In genomic region chr4:136088971-136089747, GRCm38 (mm10) we compare ENCODE assay signal across 10 mouse cellular contexts. TPM values are rescaled to one million over a fixed set of nuclear protein-coding genes. Genes with fewer than 3 reads are reported as not detected.
DNase-seq lines count a peak whose midpoint lies in the region; ATAC-seq lines count a peak whose summit lies in the region.
"Had no signal": no experiment of that assay in that cellular context is flagged by ENCODE, and none has a peak within 500 bp of the region (broad histone marks: within the 10 kb centered on the region; RNA-seq: fewer than 3 reads in every experiment).

No protein-coding gene starts in this region.

- H3K27ac ChIP-seq in heart, embryonic 10.5 days, result peak overlapping the region; percentile 31
- no peak overlapping the region for H3K27ac ChIP-seq in neural tube, embryonic 13.5 days (replicated peaks)
- H3K27ac ChIP-seq in neural tube, embryonic 15.5 days (replicated peaks), result no peak overlapping the region

- H3K9ac ChIP-seq in neural tube, embryonic 13.5 days, result 0 out of 2 replicates have a peak overlapping the region, but pooled peaks have one; percentile 2
- H3K9ac ChIP-seq in neural tube, embryonic 15.5 days (replicated peaks), result no peak overlapping the region

- H3K9me3 ChIP-seq in heart, embryonic 10.5 days, result no peaks in the 10 kb centered on the region
- H3K9me3 ChIP-seq in neural tube, embryonic 13.5 days, result no peaks in the 10 kb centered on the region
- H3K9me3 ChIP-seq in neural tube, embryonic 15.5 days (replicated peaks), result no peaks in the 10 kb centered on the region
- H3K9me3 ChIP-seq: G1E had no signal

- intact Hi-C loops in heart, postnatal 25 days (cut with DNase I), result loop anchor here (5.0 kb wide), 1 partner anchor 43 kb away; no protein-coding TSS in a partner anchor

- H3K4me1 ChIP-seq in heart, embryonic 10.5 days, result peaks cover 12% of the 10 kb centered on the region; the same call in 1 of the 2 replicates
- peaks cover 6% of the 10 kb centered on the region for H3K4me1 ChIP-seq in neural tube, embryonic 13.5 days (replicated peaks)
- H3K4me1 ChIP-seq in neural tube, embryonic 15.5 days, result no peaks in the 10 kb centered on the region

- no peak overlapping the region for H3K4me2 ChIP-seq in neural tube, embryonic 13.5 days
- H3K4me2 ChIP-seq in neural tube, embryonic 15.5 days, result no peak overlapping the region

- H3K36me3 ChIP-seq in heart, embryonic 10.5 days, result no peaks in the 10 kb centered on the region
- H3K36me3 ChIP-seq in neural tube, embryonic 13.5 days, result no peaks in the 10 kb centered on the region
- H3K36me3 ChIP-seq in neural tube, embryonic 15.5 days, result no peaks in the 10 kb centered on the region
- H3K36me3 ChIP-seq: G1E had no signal

- H3K4me3 ChIP-seq in heart, embryonic 10.5 days, result no peak overlapping the region
- no peak overlapping the region for H3K4me3 ChIP-seq in neural tube, embryonic 13.5 days
- no peak overlapping the region for H3K4me3 ChIP-seq in neural tube, embryonic 15.5 days (replicated peaks)

- no peak for DNase-seq in heart, embryonic 10.5 days (ENCODE audit: low spot score)
- DNase-seq in heart, postnatal 25 days (ENCODE audit: low spot score), result no peak
- DNase-seq in lung, postnatal 25 days (ENCODE audit: low spot score), result peak; percentile 39
- peak; percentile 88 for DNase-seq in thymus, postnatal 4 days
- DNase-seq in cerebellum, adult 11 months, result no peak
- DNase-seq: kidney, adult 2 months had no signal

- no peak for ATAC-seq in neural tube, embryonic 13.5 days (ENCODE audit: low read depth)
- no peak for ATAC-seq in neural tube, embryonic 15.5 days (ENCODE audit: low FRiP score)
- ATAC-seq in frontal cortex, adult (ENCODE audit: low TSS enrichment), result no peak

- H3K27me3 ChIP-seq in heart, embryonic 10.5 days (ENCODE audit: insufficient read depth, poor library complexity, severe bottlenecking), result peaks cover 12% of the 10 kb centered on the region; the same call in 1 of the 2 replicates
- no peaks in the 10 kb centered on the region for H3K27me3 ChIP-seq in neural tube, embryonic 13.5 days
- H3K27me3 ChIP-seq in neural tube, embryonic 15.5 days (replicated peaks), result no peaks in the 10 kb centered on the region

- 48% methylated on average over 16 of the region's 16 CpGs for WGBS in heart, embryonic 10.5 days
- 28% methylated on average over 16 of the region's 16 CpGs for WGBS in neural tube, embryonic 13.5 days
- WGBS in neural tube, embryonic 15.5 days, result 25% methylated on average over 16 of the region's 16 CpGs

RNA-seq across cellular contexts. Expression of gene Rpl11, which starts 35.9 kb away (rescaled TPM):
- 336 and 390 TPM in 2 replicates for polyA plus RNA-seq in heart, embryonic 10.5 days (2016; fragmentation: Nextera tagmentation; extraction: Ambion mirVana)
- 100 to 1,000 TPM; 230 to 252 TPM for total RNA-seq in heart, postnatal 25 days (2021)
- polyA plus RNA-seq in neural tube, embryonic 13.5 days (2015; fragmentation: Nextera tagmentation; extraction: Ambion mirVana), result 265 and 313 TPM in 2 replicates
- 281 and 320 TPM in 2 replicates for polyA plus RNA-seq in neural tube, embryonic 15.5 days (2015; fragmentation: Nextera tagmentation; extraction: Ambion mirVana)

RNA-seq across cellular contexts. Expression of gene Id3, which starts 54.1 kb away (rescaled TPM):
- polyA plus RNA-seq in heart, embryonic 10.5 days (2016; fragmentation: Nextera tagmentation; extraction: Ambion mirVana), result 324 and 492 TPM in 2 replicates
- 10 to 100 TPM; 46.9 to 70.1 TPM for total RNA-seq in heart, postnatal 25 days (2021)
- 235 and 273 TPM in 2 replicates for polyA plus RNA-seq in neural tube, embryonic 13.5 days (2015; fragmentation: Nextera tagmentation; extraction: Ambion mirVana)
- polyA plus RNA-seq in neural tube, embryonic 15.5 days (2015; fragmentation: Nextera tagmentation; extraction: Ambion mirVana), result 227 TPM in 2 replicates
- polyA plus RNA-seq: G1E had no signal

Comparison
In these comparisons a context has a peak if more than half of its experiments do, and no peak if none do; other contexts are left out.
1. DNase-seq: peak in lung, postnatal 25 days (single experiment) and thymus, postnatal 4 days (single experiment); none in heart, embryonic 10.5 days (single experiment), heart, postnatal 25 days (single experiment) and cerebellum, adult 11 months (single experiment).